Mouse (Mus musculus): ENCODE measurements at regions not wholly inside any gene's neighbourhood (a gene's known extent, or its start where the extent isn't known, plus 50 kb on each side); places are given as distances from the start of the nearest gene placed in this dataset.

- no peak for DNase-seq (ENCODE audit: low read depth, low spot score)
Observed at GRCm38 (mm10) chr16:86808644-86809324, 545.2 kb upstream of the N6amt1 start.

GRCm38 (mm10) chr16:86806374-86806773, 547.6 kb upstream of the N6amt1 start:
- DNase-seq (ENCODE audit: low read depth, low spot score): no peak

- no peak for DNase-seq (ENCODE audit: low read depth, low spot score)
Observed at GRCm38 (mm10) chr16:86776086-86776485, 577.9 kb upstream of the N6amt1 start.

- no peak for DNase-seq (ENCODE audit: low read depth, low spot score)
Observed at GRCm38 (mm10) chr16:86772586-86772985, 581.4 kb upstream of the N6amt1 start.

GRCm38 (mm10) chr16:86768912-86769311, 585.1 kb upstream of the N6amt1 start:
- DNase-seq (ENCODE audit: low read depth, low spot score): no peak

- DNase-seq (ENCODE audit: low read depth, low spot score): peak; percentile 17
Observed at GRCm38 (mm10) chr16:86768355-86768754, 585.6 kb upstream of the N6amt1 start.

- peak; percentile 16 for DNase-seq (ENCODE audit: low read depth, low spot score)
Observed at GRCm38 (mm10) chr16:86765974-86766373, 588.0 kb upstream of the N6amt1 start.

GRCm38 (mm10) chr16:86741236-86741635, 612.7 kb upstream of the N6amt1 start:
- no peak for DNase-seq (ENCODE audit: low read depth, low spot score)

- no peak for DNase-seq (ENCODE audit: low read depth, low spot score)
Observed at GRCm38 (mm10) chr16:86718982-86719771, 634.8 kb upstream of the N6amt1 start.

GRCm38 (mm10) chr16:86718353-86718752, 635.6 kb upstream of the N6amt1 start:
- no peak for DNase-seq (ENCODE audit: low read depth, low spot score)

- DNase-seq (ENCODE audit: low read depth, low spot score): no peak
Observed at GRCm38 (mm10) chr16:86701700-86702099, 652.3 kb upstream of the N6amt1 start.

- DNase-seq (ENCODE audit: low read depth, low spot score): peak; percentile 82
Observed at GRCm38 (mm10) chr16:86694497-86694896, 659.5 kb upstream of the N6amt1 start.

GRCm38 (mm10) chr16:86659154-86659553, 694.8 kb upstream of the N6amt1 start:
- DNase-seq (ENCODE audit: low read depth, low spot score): no peak

- DNase-seq (ENCODE audit: low read depth, low spot score): no peak
Observed at GRCm38 (mm10) chr16:86647316-86647715, 706.7 kb upstream of the N6amt1 start.

GRCm38 (mm10) chr16:86646753-86647152, 707.2 kb upstream of the N6amt1 start:
- DNase-seq (ENCODE audit: low read depth, low spot score): no peak

- DNase-seq (ENCODE audit: low read depth, low spot score): no peak
Observed at GRCm38 (mm10) chr16:86645436-86645835, 708.5 kb upstream of the N6amt1 start.

- peak; percentile 75 for DNase-seq (ENCODE audit: low read depth, low spot score)
Observed at GRCm38 (mm10) chr16:86644912-86645312, 709.1 kb upstream of the N6amt1 start.

- no peak for DNase-seq (ENCODE audit: low read depth, low spot score)
Observed at GRCm38 (mm10) chr16:86604166-86604565, 702.5 kb upstream of the Adamts5 start.

GRCm38 (mm10) chr16:86594992-86595391, 693.4 kb upstream of the Adamts5 start:
- no peak for DNase-seq (ENCODE audit: low read depth, low spot score)

GRCm38 (mm10) chr16:86586044-86586443, 684.4 kb upstream of the Adamts5 start:
- DNase-seq (ENCODE audit: low read depth, low spot score): peak; percentile 35

GRCm38 (mm10) chr16:86578281-86578680, 676.7 kb upstream of the Adamts5 start:
- DNase-seq (ENCODE audit: low read depth, low spot score): no peak

- DNase-seq (ENCODE audit: low read depth, low spot score): no peak
Observed at GRCm38 (mm10) chr16:86547465-86548043, 645.9 kb upstream of the Adamts5 start.

- no peak for DNase-seq (ENCODE audit: low read depth, low spot score)
Observed at GRCm38 (mm10) chr16:86546905-86547304, 645.3 kb upstream of the Adamts5 start.
